Mouse (Mus musculus): Measurements from ENCODE around the gene Akap5. TPM values are rescaled to one million over a fixed set of nuclear protein-coding genes. Genes with fewer than 3 reads are reported as not detected.

Akap5 gene
- polyA plus RNA-seq, 1 experiment from 2014 or later, result 12.4 TPM

DNA sequence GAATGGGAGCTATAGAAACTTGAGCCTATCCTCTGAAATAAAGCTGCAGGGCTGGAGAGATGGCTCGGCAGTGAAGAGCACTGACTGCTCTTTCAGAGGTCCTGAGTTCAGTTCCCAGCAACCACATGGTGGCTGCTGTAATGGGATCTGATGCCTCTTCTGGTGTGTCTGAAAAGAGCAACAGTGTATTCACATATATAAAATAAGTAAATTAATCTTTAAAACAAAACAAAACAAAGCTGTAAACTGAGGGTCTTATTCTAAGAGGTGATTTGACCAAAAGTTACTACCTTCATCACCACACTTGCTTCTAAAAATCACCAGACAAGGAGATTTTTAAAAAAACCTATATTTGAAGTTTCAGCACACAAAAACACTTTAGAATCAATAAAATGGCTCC is 36.2 kb downstream of the Akap5 start:
- 0 out of 2 replicates have a peak, but pooled peaks cover 4% of the 10 kb centered on the region for H3K4me1 ChIP-seq (replicated peaks)
- ATAC-seq (ENCODE audit: low FRiP score, low read depth), result no peak
- H3K9me3 ChIP-seq, result no peaks in the 10 kb centered on the region
- H3K4me3 ChIP-seq, result no peak overlapping the region
- no peaks in the 10 kb centered on the region for H3K27me3 ChIP-seq
- no peak overlapping the region for H3K9ac ChIP-seq
- no peak overlapping the region for H3K27ac ChIP-seq (replicated peaks)
- H3K36me3 ChIP-seq, result no peaks in the 10 kb centered on the region
- WGBS, result 40% methylated on average over 1 of the region's 1 CpGs
- H3K4me2 ChIP-seq, result no peak overlapping the region

DNA sequence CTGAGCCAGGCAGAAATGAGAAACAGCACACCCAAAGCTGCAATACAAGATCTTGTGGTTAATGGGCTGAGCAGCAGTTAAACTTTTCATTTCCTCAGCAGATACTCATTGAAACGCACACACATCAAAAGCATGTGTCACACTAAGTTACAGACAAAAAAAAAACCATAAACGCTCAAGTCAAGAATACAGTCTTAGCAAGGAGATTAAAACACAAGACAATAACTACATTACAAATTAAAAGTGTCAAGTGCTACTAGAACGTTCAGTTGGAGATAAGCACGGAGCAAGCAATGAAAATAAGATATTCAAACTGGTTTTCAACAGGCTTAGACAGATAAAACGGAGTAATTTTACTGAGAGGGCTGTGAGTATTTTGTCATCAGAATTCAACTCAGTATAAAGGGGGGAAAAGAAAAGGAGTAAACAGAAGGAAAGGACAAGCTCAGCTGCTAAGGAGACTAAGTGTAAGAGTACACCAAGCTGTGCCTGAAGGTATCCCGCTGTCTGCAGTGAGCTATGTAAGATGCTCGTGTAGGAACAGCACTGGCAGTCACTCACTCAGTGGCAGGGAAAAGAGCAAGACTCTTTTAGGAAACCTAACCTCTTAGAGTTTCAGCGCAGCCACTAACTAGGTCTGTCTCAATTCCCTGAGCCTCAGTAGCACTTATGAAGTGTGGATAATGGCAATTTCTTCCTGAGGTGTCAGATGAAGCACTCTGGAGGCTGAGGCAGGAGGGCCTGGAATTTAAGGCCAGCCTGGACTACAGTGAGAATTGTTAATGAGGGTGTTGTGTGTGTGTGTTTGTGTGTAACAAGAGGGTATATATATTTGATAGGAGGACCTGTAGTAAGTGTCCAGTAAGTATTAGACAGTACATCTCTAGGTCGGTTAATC is 37.0 kb downstream of the Akap5 start:
- H3K9ac ChIP-seq, result no peak overlapping the region
- H3K27me3 ChIP-seq, result no peaks in the 10 kb centered on the region
- no peaks in the 10 kb centered on the region for H3K9me3 ChIP-seq
- no peak for ATAC-seq (ENCODE audit: low FRiP score, low read depth)
- H3K36me3 ChIP-seq, result no peaks in the 10 kb centered on the region
- no peak overlapping the region for H3K4me3 ChIP-seq
- WGBS, result 80% methylated on average over 9 of the region's 9 CpGs
- no peak overlapping the region for H3K4me2 ChIP-seq
- H3K4me1 ChIP-seq (replicated peaks), result 0 out of 2 replicates have a peak, but pooled peaks cover 11% of the 10 kb centered on the region
- H3K27ac ChIP-seq (replicated peaks), result no peak overlapping the region

DNA sequence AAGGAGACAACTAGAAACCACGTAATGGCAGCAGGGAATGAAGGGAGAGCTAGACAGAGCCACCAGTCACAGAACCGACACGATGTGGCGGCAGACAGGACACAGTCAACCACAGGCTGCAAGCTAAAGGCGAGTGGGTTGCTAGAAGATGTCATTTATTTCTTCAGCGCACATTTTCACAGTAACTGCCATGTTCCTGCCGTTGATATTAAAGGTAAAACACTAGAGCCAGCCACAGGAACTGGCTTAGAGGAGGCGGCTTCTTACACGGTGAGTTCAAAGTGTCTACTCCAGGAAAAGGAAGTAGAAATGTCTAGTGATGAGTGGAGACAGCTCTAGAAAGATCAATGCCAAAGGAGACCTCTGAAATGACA is 37.6 kb downstream of the Akap5 start:
- Histone ChIP-seq H3K9ac (no peak overlapping the region), H3K27me3 (no peaks in the 10 kb centered on the region), H3K4me3 (no peak overlapping the region), H3K36me3 (no peaks in the 10 kb centered on the region), H3K4me1 (replicated peaks) (peaks cover 16% of the 10 kb centered on the region), H3K4me2 (no peak overlapping the region), H3K27ac (replicated peaks) (no peak overlapping the region), H3K9me3 (no peaks in the 10 kb centered on the region)
- 89% methylated on average over 9 of the region's 9 CpGs for WGBS
- ATAC-seq (ENCODE audit: low FRiP score, low read depth), result no peak

DNA sequence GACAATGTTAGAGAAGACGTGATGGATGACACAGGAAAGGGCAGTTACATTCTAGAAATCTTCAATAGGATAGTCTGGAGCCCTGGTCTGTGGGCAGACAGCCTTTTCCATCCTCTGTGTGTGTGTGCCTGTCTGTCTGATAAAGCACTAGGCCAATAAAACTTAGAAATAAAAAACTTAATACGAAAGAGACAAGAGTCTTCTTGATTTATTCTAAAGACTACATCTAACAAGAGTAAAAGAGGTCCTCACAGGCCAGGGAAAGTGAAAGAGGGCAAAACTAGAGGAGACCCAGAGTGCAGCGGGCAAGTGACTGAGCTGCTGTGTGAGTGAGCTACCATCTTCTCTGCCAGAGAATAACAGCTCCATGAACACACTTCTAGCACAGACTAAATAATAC is 41.6 kb downstream of the Akap5 start:
- ATAC-seq (ENCODE audit: low FRiP score, low read depth), result no peak
- 83% methylated on average over 3 of the region's 3 CpGs for WGBS
- Histone ChIP-seq H3K27ac (replicated peaks) (no peak overlapping the region), H3K4me3 (no peak overlapping the region), H3K9me3 (no peaks in the 10 kb centered on the region), H3K9ac (no peak overlapping the region), H3K27me3 (no peaks in the 10 kb centered on the region), H3K4me2 (no peak overlapping the region), H3K36me3 (no peaks in the 10 kb centered on the region), H3K4me1 (replicated peaks) (peaks cover 30% of the 10 kb centered on the region)

DNA sequence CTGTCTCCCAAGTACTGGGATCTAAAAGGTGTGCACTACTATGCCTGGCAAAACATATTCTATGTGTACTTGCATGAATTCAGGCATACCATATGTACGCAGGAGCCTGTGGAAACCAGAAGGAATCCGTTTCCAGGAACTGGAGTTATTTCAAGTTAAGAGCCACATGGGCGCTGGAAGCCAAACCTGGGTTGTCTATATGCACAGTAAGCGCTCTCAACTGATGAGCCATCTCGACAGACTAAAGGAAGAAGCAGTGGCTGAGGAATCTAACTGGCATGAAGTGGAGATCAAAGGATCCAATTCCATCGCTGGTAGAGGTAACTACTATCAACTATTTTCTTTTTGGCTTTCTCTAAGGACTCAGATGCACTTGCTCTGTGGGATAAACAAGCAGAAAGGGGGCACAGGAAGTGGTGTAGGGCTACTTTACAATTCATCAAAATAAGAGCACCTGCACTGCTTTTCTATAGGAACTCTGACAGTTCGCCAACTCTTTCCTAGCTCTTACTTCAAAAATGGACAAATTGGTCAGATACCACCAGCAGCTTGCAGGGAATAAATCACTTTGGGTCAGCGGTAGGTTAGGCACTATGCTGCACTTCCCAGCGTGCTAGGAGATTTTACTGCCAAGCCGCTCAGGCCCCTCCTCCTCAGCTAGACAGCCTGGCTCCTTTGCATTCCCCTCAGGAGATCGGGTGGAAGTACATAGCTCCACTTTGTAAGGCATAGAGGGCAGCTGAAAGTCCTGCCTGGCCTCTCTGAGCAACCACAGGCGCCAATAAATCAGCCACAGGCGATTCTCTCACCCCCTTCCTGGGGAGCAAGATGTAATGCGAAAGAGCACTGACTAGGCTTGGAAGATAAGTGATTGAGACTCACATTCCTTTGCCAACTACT is 42.7 kb downstream of the Akap5 start:
- peak overlapping the region; percentile 72; the same call in 1 of the 2 replicates for H3K4me3 ChIP-seq
- peak overlapping the region; percentile 97 for H3K9ac ChIP-seq
- H3K36me3 ChIP-seq, result no peaks in the 10 kb centered on the region
- WGBS, result 24% methylated on average over 14 of the region's 14 CpGs
- H3K27me3 ChIP-seq, result no peaks in the 10 kb centered on the region
- peak overlapping the region; percentile 82 for H3K4me2 ChIP-seq
- H3K27ac ChIP-seq (replicated peaks), result peak overlapping the region; percentile 97; the same call in 1 of the 2 replicates
- ATAC-seq (ENCODE audit: low FRiP score, low read depth), result no peak
- H3K4me1 ChIP-seq (replicated peaks), result peaks cover 41% of the 10 kb centered on the region
- no peaks in the 10 kb centered on the region for H3K9me3 ChIP-seq

DNA sequence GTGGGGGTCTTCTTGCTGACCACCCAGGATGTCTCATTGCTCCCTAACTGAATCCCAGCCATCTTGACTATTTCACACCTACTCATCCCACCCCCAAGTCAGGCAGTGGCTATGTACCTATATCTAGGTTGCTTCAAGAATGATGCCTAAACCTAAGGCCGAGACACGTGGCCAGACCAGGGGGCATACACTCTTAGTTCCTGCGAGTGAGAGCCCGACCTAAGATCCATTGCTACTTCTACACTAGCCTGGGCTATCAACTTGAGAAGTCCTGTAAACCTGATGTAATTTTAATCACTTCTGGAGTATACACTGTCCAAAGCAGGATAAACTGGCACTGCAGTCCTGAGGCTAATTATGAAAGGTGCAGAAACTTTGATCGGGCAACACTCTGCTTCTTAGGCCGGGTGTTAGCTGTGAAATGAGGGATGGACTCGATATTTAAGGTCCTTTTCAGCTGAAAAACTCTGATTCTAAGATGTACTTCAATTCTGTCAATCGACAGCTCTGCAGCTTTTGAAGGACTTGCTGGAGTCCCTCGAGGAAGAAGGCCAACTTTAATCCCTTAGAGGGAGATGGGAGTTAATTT is 43.6 kb downstream of the Akap5 start:
- WGBS, result 9% methylated on average over 9 of the region's 9 CpGs

DNA sequence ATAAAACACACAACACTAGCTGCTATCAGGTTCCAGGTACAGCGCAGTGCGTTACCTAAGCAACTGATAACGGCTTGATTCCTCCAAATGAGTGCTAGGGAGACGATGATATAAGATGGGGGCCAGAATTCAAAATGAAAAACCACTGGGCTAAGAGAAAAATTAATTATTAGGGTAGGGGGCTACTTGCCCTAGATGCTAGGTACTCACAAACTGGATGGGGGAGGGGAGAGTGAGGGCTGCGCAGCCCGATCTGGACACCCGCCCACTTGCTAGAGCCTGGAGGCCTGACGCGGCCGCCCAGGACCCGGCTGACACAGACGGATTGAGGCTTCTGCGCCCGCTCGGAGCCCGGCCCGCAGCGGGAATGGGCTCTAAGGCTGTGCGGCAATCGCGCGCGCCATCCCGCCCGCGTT is 44.1 kb downstream of the Akap5 start:
- Histone ChIP-seq H3K27me3 (no peaks in the 10 kb centered on the region), H3K27ac (replicated peaks) (peak overlapping the region; percentile 97), H3K4me2 (peak overlapping the region; percentile 82), H3K4me1 (replicated peaks) (peaks cover 46% of the 10 kb centered on the region), H3K4me3 (peak overlapping the region; percentile 72), H3K36me3 (no peaks in the 10 kb centered on the region), H3K9me3 (no peaks in the 10 kb centered on the region), H3K9ac (peak overlapping the region; percentile 97)
- ATAC-seq (ENCODE audit: low FRiP score, low read depth), result no peak
- under 1% methylated on average over 26 of the region's 26 CpGs for WGBS

More for the DNA sequence above, 43.6 kb downstream of the Akap5 start:
- peak overlapping the region; percentile 97 for H3K9ac ChIP-seq
- peak overlapping the region; percentile 72 for H3K4me3 ChIP-seq
- H3K9me3 ChIP-seq, result no peaks in the 10 kb centered on the region
- H3K4me1 ChIP-seq (replicated peaks), result peaks cover 46% of the 10 kb centered on the region
- no peak for ATAC-seq (ENCODE audit: low FRiP score, low read depth)
- H3K4me2 ChIP-seq, result peak overlapping the region; percentile 82
- H3K27ac ChIP-seq (replicated peaks), result peak overlapping the region; percentile 97
- H3K36me3 ChIP-seq, result no peaks in the 10 kb centered on the region
- H3K27me3 ChIP-seq, result no peaks in the 10 kb centered on the region

DNA sequence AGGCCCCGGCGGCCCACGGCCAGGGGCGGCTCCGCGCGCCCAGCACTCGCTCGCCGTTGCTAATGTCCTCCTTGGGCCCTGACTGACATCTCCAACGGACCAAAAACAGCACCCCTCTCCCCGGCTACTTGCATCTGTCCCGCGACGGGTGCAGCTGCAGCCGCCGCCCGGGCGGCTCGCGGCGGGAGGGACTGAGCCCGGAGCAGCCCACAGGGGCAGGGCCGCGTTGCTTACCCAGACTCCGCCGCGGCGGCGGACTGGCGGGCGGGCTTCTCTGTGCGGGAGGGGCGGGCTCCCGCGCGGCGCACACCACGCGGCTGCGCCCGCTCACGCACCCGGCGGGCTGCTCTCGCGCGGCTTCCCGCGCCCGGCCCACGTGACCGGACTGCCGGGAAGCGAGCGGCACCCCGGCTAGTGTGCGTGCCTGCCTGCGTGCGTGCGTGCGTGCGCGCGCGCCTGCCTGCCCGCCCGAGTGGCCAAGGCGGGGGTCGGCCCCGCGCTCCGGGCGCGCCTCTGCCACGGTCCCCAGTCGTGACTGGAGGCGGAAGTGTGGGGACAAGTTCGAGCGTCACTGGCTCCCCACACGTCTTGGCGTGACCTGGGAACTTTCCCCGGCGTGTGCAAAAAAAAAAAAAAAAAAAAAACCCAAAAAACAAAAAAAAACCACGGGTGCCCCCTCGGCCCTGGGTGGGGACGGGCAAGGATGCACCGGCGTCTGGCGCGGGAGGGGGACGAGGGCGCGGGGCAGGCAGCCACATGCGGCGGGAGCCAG is 44.7 kb downstream of the Akap5 start, which contains the start of gene Zbtb25:
Gene Zbtb25, minus strand, starts transcription at position 397 of the 772 bp plus-strand sequence.
- Histone ChIP-seq H3K4me3 (peak within 1 kb of the TSS; percentile 72), H3K27me3 (no peaks in the 10 kb centered on the region), H3K9ac (peak within 1 kb of the TSS; percentile 97), H3K4me2 (peak within 1 kb of the TSS; percentile 82), H3K27ac (replicated peaks) (peak within 1 kb of the TSS; percentile 97), H3K9me3 (no peaks in the 10 kb centered on the region), H3K4me1 (replicated peaks) (peaks cover 46% of the 10 kb centered on the region), H3K36me3 (no peaks in the 10 kb centered on the region)
- ATAC-seq (ENCODE audit: low FRiP score, low read depth), result peak; percentile 88
- WGBS, result 0% methylated on average over 59 of the region's 96 CpGs

DNA sequence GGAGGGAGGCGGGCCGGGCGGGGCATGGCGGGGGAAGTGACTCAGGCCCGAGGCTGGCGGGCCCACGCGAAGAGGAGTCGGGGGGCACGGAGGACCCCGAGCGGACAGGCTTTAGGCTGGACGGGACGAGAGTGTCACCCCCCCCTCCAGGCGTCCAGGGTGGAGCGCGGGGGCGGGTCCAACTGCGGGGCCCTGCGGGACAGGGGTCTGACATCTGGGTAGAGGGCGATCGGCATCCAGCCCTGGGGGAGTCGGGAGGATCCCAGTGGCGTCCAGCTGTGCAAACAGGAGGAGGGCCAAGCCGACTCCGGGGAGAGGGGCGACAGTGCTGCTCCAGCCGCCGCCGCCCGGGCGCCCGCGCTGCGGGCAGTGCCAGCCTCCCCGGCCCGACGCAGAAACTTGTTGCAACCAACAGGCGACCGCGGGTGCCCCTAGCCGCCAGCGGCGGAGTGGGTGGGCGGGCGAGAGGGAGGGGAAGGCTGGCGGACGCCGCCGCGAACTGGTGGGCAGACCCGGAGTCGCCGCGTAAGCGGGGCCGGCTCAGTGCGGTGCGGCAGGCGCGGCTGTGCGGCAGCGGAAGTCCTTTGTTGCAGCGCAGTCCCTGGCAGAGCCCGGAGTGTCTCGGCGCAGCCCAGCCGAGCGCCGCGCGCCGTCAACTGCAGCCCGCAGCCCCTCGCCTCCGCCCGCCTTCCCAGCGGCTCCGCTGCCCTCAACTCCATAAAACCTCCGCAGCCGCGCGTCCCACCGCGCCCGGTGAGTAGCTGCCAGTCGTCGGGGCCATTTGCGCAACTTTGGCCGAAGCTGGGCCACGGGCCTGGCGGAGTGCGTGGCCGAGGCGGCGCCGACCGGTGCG is 45.5 kb downstream of the Akap5 start, which contains the start of gene Zbtb1:
Gene Zbtb1, plus strand, starts transcription at position 289 of the 853 bp plus-strand sequence.
- Histone ChIP-seq H3K9ac (peak within 1 kb of the TSS; percentile 97), H3K4me2 (peak within 1 kb of the TSS; percentile 82), H3K27ac (replicated peaks) (peak within 1 kb of the TSS; percentile 97), H3K4me3 (peak within 1 kb of the TSS; percentile 72), H3K27me3 (no peaks in the 10 kb centered on the region), H3K36me3 (no peaks in the 10 kb centered on the region), H3K4me1 (replicated peaks) (peaks cover 45% of the 10 kb centered on the region), H3K9me3 (no peaks in the 10 kb centered on the region)
- ATAC-seq (ENCODE audit: low FRiP score, low read depth), result peak; percentile 61
- under 1% methylated on average over 65 of the region's 99 CpGs for WGBS

DNA sequence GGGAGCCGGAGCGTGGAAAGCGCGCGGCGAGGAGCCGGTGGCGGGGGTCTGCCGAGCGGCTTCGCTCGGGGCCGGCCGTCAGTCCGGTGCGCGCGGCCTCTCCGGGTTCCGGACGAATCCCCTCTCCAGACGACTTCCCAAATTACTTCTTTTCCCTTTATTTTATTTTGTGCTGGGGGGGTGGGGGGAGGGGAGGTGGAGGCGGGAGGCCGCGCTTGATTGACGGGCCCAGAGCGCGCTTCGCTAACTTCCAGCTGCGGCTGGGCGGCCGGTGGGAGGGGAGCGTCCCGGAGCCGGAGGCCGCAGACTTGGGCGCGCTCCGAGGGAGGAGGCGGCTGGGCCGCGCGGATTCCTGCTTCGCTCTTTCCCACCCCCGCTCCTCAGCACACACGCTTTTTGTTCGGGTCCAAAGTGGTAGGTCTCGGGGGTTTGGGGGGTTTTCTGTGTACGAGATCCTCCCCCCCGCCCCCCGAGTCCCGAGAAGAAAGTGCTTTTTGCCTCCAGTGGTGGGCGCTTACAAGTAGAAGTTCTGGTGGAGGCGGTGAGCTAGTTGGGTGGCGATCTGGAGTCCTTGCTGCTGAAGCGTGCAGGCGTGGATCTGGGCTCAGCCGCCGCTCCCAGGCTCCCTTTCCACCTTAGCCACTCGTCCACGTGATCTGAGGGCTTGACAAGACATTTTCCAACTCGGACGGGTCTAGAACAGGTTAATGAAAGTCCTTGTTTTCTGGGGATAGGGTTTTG is 46.3 kb downstream of the Akap5 start:
- H3K9me3 ChIP-seq, result no peaks in the 10 kb centered on the region
- H3K27me3 ChIP-seq, result no peaks in the 10 kb centered on the region
- H3K9ac ChIP-seq, result peak overlapping the region; percentile 97
- peak overlapping the region; percentile 97 for H3K27ac ChIP-seq (replicated peaks)
- WGBS, result 0% methylated on average over 55 of the region's 63 CpGs
- H3K4me2 ChIP-seq, result peak overlapping the region; percentile 82
- no peaks in the 10 kb centered on the region for H3K36me3 ChIP-seq
- H3K4me3 ChIP-seq, result peak overlapping the region; percentile 72
- ATAC-seq (ENCODE audit: low FRiP score, low read depth), result peak; percentile 24; the same call in 1 of the 2 replicates
- peaks cover 41% of the 10 kb centered on the region for H3K4me1 ChIP-seq (replicated peaks)
